8 mouse cellular contexts compared by ENCODE assay signal in genomic region chr17:55931553-55932502, GRCm38 (mm10). TPM values are rescaled to one million over a fixed set of nuclear protein-coding genes. Genes with fewer than 3 reads are reported as not detected.
DNase-seq lines count a peak whose midpoint lies in the region; ATAC-seq lines count a peak whose summit lies in the region.

No protein-coding gene starts in this region.

- 0 out of 2 replicates have a peak, but pooled peaks cover 4% of the 10 kb centered on the region for H3K9me3 ChIP-seq in hindbrain, embryonic 14.5 days (ENCODE audit: control insufficient read depth, low read length)

- H3K9ac ChIP-seq in hindbrain, embryonic 14.5 days, result peak overlapping the region; percentile 80

- 2% methylated on average over 30 of the region's 33 CpGs for WGBS in hindbrain, embryonic 14.5 days

- intact Hi-C loops in left cerebral cortex, postnatal 10 days (cut with DNase I), result no loop called here

- peak overlapping the region; percentile 86 for H3K27ac ChIP-seq in hindbrain, embryonic 14.5 days

- no peaks in the 10 kb centered on the region; the same call in 1 of the 2 replicates for H3K4me1 ChIP-seq in hindbrain, embryonic 14.5 days (replicated peaks; ENCODE audit: control insufficient read depth, insufficient read depth, low read length)

- no peaks in the 10 kb centered on the region for H3K36me3 ChIP-seq in hindbrain, embryonic 14.5 days (replicated peaks; ENCODE audit: control insufficient read depth, insufficient read depth)

- peak; percentile 96 for ATAC-seq in hindbrain, embryonic 14.5 days (ENCODE audit: low FRiP score)
- ATAC-seq in megakaryocyte, adult 5-6 weeks (ENCODE audit: poor library complexity, severe bottlenecking), result peak; percentile 95

- no peaks in the 10 kb centered on the region for H3K27me3 ChIP-seq in hindbrain, embryonic 14.5 days (ENCODE audit: control insufficient read depth, insufficient read depth, low read length)

- H3K4me3 ChIP-seq in hindbrain, embryonic 14.5 days (replicated peaks; ENCODE audit: low read length), result peak overlapping the region; percentile 53

- DNase-seq in NIH3T3 (ENCODE audit: low read depth), result peak; percentile 80
- DNase-seq in c-Kit-positive CD71-negative TER-119-negative erythroid progenitor cells, embryonic 14.5 days (ENCODE audit: low read depth), result peak; percentile 48
- peak; percentile 62 for DNase-seq in fibroblast of lung, adult 2 months (ENCODE audit: low read depth)
- DNase-seq in hindbrain, embryonic 14.5 days (ENCODE audit: low spot score), result peak; percentile 72
- peak; percentile 52 to 81 for DNase-seq in left cerebral cortex, postnatal 10 days (ENCODE audit: extremely low spot score in 1 of 2, low spot score in 2 of 2)
- DNase-seq in right cerebral cortex, adult 2 months (ENCODE audit: low spot score in 2 of 2), result peak; percentile 60 to 65
- DNase-seq in gastrocnemius, adult 8-10 months (ENCODE audit: low spot score in 2 of 2), result no peak

- H3K4me2 ChIP-seq in hindbrain, embryonic 14.5 days (replicated peaks), result peak overlapping the region; percentile 75

RNA-seq across cellular contexts. Expression of gene Zfp119b, which starts 17.5 kb away (rescaled TPM):
- polyA plus RNA-seq in hindbrain, embryonic 14.5 days (2014; fragmentation: Nextera tagmentation; extraction: Ambion mirVana), result 9.4 and 10.5 TPM in 2 replicates
- 1 to 10 TPM; 3.2 to 5.3 TPM for total RNA-seq in left cerebral cortex, postnatal 10 days (2021)
- total RNA-seq in megakaryocyte, adult 5-6 weeks (2015), result 9.1 and 12.0 TPM in 2 replicates
- total RNA-seq in megakaryocyte, adult 5-6 weeks (2017), result 4.6 and 7.0 TPM in 2 replicates
- 1 to 10 TPM; 3.9 to 4.3 (median 3.9) TPM for total RNA-seq in gastrocnemius, adult 8-10 months (2022)

RNA-seq across cellular contexts. Expression of gene Ebi3, which starts 20.6 kb away (rescaled TPM):
- 5.6 and 8.1 TPM in 2 replicates for polyA plus RNA-seq in hindbrain, embryonic 14.5 days (2014; fragmentation: Nextera tagmentation; extraction: Ambion mirVana)
- 1 to 10 TPM; 2.8 to 4.2 TPM for total RNA-seq in left cerebral cortex, postnatal 10 days (2021)
- total RNA-seq in megakaryocyte, adult 5-6 weeks (2015), result 31.8 and 36.1 TPM in 2 replicates
- total RNA-seq in megakaryocyte, adult 5-6 weeks (2017), result 16.6 and 34.0 TPM in 2 replicates
- total RNA-seq in gastrocnemius, adult 8-10 months (2022), result not detected

RNA-seq across cellular contexts. Expression of gene Yju2, which starts 27.1 kb away (rescaled TPM):
- 15.9 and 18.1 TPM in 2 replicates for polyA plus RNA-seq in hindbrain, embryonic 14.5 days (2014; fragmentation: Nextera tagmentation; extraction: Ambion mirVana)
- total RNA-seq in left cerebral cortex, postnatal 10 days (2021), result 10 to 100 TPM; 12.7 to 16.5 TPM
- 6.3 and 10.9 TPM in 2 replicates for total RNA-seq in megakaryocyte, adult 5-6 weeks (2015)
- 14.7 and 17.1 TPM in 2 replicates for total RNA-seq in megakaryocyte, adult 5-6 weeks (2017)
- total RNA-seq in gastrocnemius, adult 8-10 months (2022), result 1 to 10 TPM; 7.0 to 9.1 (median 8.1) TPM

RNA-seq across cellular contexts. Expression of gene Shd, which starts 38.4 kb away (rescaled TPM):
- polyA plus RNA-seq in hindbrain, embryonic 14.5 days (2014; fragmentation: Nextera tagmentation; extraction: Ambion mirVana), result 149 and 167 TPM in 2 replicates
- total RNA-seq in left cerebral cortex, postnatal 10 days (2021), result 10 to 100 TPM; 50.3 to 57.4 TPM
- total RNA-seq in megakaryocyte, adult 5-6 weeks (2015), result not detected in 2 replicates
- total RNA-seq in megakaryocyte, adult 5-6 weeks (2017), result 0.88 TPM in 1 of 2 replicates, not detected in the other
- total RNA-seq in gastrocnemius, adult 8-10 months (2022), result under 1 TPM in 2 of 4 experiments, not detected in 2; 0.31 TPM

RNA-seq across cellular contexts. Expression of gene Zfp959, which starts 39.9 kb away (rescaled TPM):
- 14.0 and 16.1 TPM in 2 replicates for polyA plus RNA-seq in hindbrain, embryonic 14.5 days (2014; fragmentation: Nextera tagmentation; extraction: Ambion mirVana)
- total RNA-seq in left cerebral cortex, postnatal 10 days (2021), result 1 to 10 TPM; 7.0 to 8.5 TPM
- 20.7 and 21.0 TPM in 2 replicates for total RNA-seq in megakaryocyte, adult 5-6 weeks (2015)
- 8.9 and 10.6 TPM in 2 replicates for total RNA-seq in megakaryocyte, adult 5-6 weeks (2017)
- total RNA-seq in gastrocnemius, adult 8-10 months (2022), result 1 to 10 TPM; 2.5 to 3.1 (median 2.9) TPM

Comparison
In these comparisons a context has a peak if more than half of its experiments do, and no peak if none do; other contexts are left out.
1. DNase-seq: peak in NIH3T3 (single experiment), c-Kit-positive CD71-negative TER-119-negative erythroid progenitor cells, embryonic 14.5 days (single experiment), fibroblast of lung, adult 2 months (single experiment), hindbrain, embryonic 14.5 days (single experiment), left cerebral cortex, postnatal 10 days (2 of 2) and right cerebral cortex, adult 2 months (2 of 2); none in gastrocnemius, adult 8-10 months (0 of 2).